Mouse (Mus musculus): Measurements from ENCODE around the gene Acap2.

GRCm38 (mm10) chr16:31160486-31160885 is 40.6 kb downstream of the Acap2 start:
- no peak for TF ChIP-seq CTCF (IDR thresholded peaks at IDR 0.05; ENCODE audit: borderline replicate concordance, insufficient read depth, low read depth, low read length)
- no peak for TF ChIP-seq POLR2A (IDR thresholded peaks at IDR 0.05; ENCODE audit: borderline replicate concordance, insufficient read depth, low read length)

All from cerebellum, adult 2 months (tissue).